Mouse (Mus musculus): Measurements from ENCODE around the gene Fibcd1. TPM values are rescaled to one million over a fixed set of nuclear protein-coding genes. Genes with fewer than 3 reads are reported as not detected.

Gene Fibcd1
- polyA plus RNA-seq, 1 experiment = 0.54 TPM

- H3K27me3 ChIP-seq (ENCODE audit: control insufficient read depth, insufficient read depth, low read length) = no peaks in the 10 kb centered on the region
- no peak overlapping the region for H3K4me3 ChIP-seq (ENCODE audit: control insufficient read depth, low read depth, low read length)
- H3K36me3 ChIP-seq (ENCODE audit: control insufficient read depth, insufficient read depth, low read length) = no peaks in the 10 kb centered on the region
- no peak for TF ChIP-seq POLR2A (IDR thresholded peaks at IDR 0.05; ENCODE audit: control insufficient read depth, low read depth, low read length)
- no peak for TF ChIP-seq CTCF (IDR thresholded peaks at IDR 0.05; ENCODE audit: control insufficient read depth, insufficient read depth, insufficient replicate concordance, low read depth, low read length)
- H3K27ac ChIP-seq (ENCODE audit: control insufficient read depth, insufficient read depth, low read depth, low read length) = no peak overlapping the region
- no peaks in the 10 kb centered on the region for H3K4me1 ChIP-seq (ENCODE audit: control insufficient read depth, insufficient read depth, low read length)
Measured at GRCm38 (mm10) chr2:31858500-31858899, 12.7 kb upstream of the Fibcd1 start.

GRCm38 (mm10) chr2:31857180-31857579, 11.4 kb upstream of the Fibcd1 start:
- Histone ChIP-seq H3K4me1 (ENCODE audit: control insufficient read depth, insufficient read depth, low read length) (no peaks in the 10 kb centered on the region), H3K36me3 (ENCODE audit: control insufficient read depth, insufficient read depth, low read length) (no peaks in the 10 kb centered on the region), H3K4me3 (ENCODE audit: control insufficient read depth, low read depth, low read length) (no peak overlapping the region), H3K27ac (ENCODE audit: control insufficient read depth, insufficient read depth, low read depth, low read length) (no peak overlapping the region), H3K27me3 (ENCODE audit: control insufficient read depth, insufficient read depth, low read length) (no peaks in the 10 kb centered on the region)
- TF ChIP-seq POLR2A (IDR thresholded peaks at IDR 0.05; ENCODE audit: control insufficient read depth, low read depth, low read length) = no peak
- no peak for TF ChIP-seq CTCF (IDR thresholded peaks at IDR 0.05; ENCODE audit: control insufficient read depth, insufficient read depth, insufficient replicate concordance, low read depth, low read length)

- Histone ChIP-seq H3K27me3 (ENCODE audit: control insufficient read depth, insufficient read depth, low read length) (no peaks in the 10 kb centered on the region), H3K36me3 (ENCODE audit: control insufficient read depth, insufficient read depth, low read length) (no peaks in the 10 kb centered on the region), H3K27ac (ENCODE audit: control insufficient read depth, insufficient read depth, low read depth, low read length) (no peak overlapping the region), H3K4me1 (ENCODE audit: control insufficient read depth, insufficient read depth, low read length) (no peaks in the 10 kb centered on the region), H3K4me3 (ENCODE audit: control insufficient read depth, low read depth, low read length) (no peak overlapping the region)
- TF ChIP-seq CTCF (IDR thresholded peaks at IDR 0.05; ENCODE audit: control insufficient read depth, insufficient read depth, insufficient replicate concordance, low read depth, low read length) = no peak
- no peak for TF ChIP-seq POLR2A (IDR thresholded peaks at IDR 0.05; ENCODE audit: control insufficient read depth, low read depth, low read length)
Measured at GRCm38 (mm10) chr2:31855991-31856390, 10.2 kb upstream of the Fibcd1 start.

- Histone ChIP-seq H3K27ac (ENCODE audit: control insufficient read depth, insufficient read depth, low read depth, low read length) (no peak overlapping the region), H3K27me3 (ENCODE audit: control insufficient read depth, insufficient read depth, low read length) (no peaks in the 10 kb centered on the region), H3K4me1 (ENCODE audit: control insufficient read depth, insufficient read depth, low read length) (peaks cover 20% of the 10 kb centered on the region), H3K4me3 (ENCODE audit: control insufficient read depth, low read depth, low read length) (no peak overlapping the region), H3K36me3 (ENCODE audit: control insufficient read depth, insufficient read depth, low read length) (no peaks in the 10 kb centered on the region)
- TF ChIP-seq CTCF (IDR thresholded peaks at IDR 0.05; ENCODE audit: control insufficient read depth, insufficient read depth, insufficient replicate concordance, low read depth, low read length) = no peak
- TF ChIP-seq POLR2A (IDR thresholded peaks at IDR 0.05; ENCODE audit: control insufficient read depth, low read depth, low read length) = no peak
Measured at GRCm38 (mm10) chr2:31850141-31850540, 4.3 kb upstream of the Fibcd1 start.

GRCm38 (mm10) chr2:31847908-31848307, 2.1 kb upstream of the Fibcd1 start:
- Histone ChIP-seq H3K4me1 (ENCODE audit: control insufficient read depth, insufficient read depth, low read length) (peaks cover 26% of the 10 kb centered on the region), H3K27ac (ENCODE audit: control insufficient read depth, insufficient read depth, low read depth, low read length) (no peak overlapping the region), H3K27me3 (ENCODE audit: control insufficient read depth, insufficient read depth, low read length) (no peaks in the 10 kb centered on the region), H3K36me3 (ENCODE audit: control insufficient read depth, insufficient read depth, low read length) (no peaks in the 10 kb centered on the region), H3K4me3 (ENCODE audit: control insufficient read depth, low read depth, low read length) (no peak overlapping the region)
- TF ChIP-seq POLR2A (IDR thresholded peaks at IDR 0.05; ENCODE audit: control insufficient read depth, low read depth, low read length) = no peak
- no peak; the same call in 1 of the 2 replicates for TF ChIP-seq CTCF (IDR thresholded peaks at IDR 0.05; ENCODE audit: control insufficient read depth, insufficient read depth, insufficient replicate concordance, low read depth, low read length)

DNA sequence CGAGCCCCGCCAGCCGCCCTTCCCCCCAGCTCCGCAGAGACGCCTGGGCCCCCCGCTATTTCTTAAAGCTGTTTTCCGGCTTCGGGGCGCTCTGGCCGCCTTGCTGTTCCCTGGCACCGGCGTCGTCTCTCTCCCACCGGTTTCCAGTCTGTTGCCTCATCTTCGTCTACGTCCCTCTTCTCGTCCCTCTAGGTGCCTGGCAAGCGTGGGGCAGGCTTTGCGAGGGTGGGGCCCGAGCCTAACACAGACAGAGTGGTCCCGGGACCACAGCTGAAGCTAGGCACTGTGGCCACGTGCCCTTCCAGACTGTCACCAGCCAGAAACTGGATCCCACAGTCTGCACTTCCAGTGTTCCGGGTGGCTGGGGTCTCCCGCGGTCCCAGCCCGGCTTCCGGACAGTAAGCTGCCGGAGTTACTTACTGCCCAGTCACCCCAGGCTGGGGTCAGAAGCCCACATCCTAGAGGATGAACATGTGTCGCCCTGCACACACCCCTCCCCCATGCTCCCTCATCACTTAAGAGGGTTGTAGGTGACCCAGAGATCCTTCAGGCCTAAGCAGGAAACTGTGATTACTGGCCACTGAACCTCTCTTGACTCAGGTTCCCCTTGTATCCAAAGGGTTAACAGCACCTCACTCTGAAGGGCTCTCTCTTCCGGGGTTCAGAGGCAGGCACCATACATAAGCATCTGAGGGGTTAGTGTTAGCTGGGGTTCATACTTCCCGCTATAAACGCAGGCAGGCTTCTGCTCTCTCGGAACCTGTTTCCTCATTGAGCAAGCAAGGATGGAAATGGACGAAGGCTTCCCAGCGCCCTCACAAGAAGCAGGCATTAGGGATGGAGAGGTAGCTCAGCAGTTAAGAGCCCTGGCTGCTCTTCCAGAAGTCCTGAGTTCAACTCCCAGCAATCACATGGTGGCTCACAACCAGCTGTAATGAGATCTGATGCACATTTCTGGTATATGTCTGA, 1.2 kb upstream of the Fibcd1 start:
- peaks cover 26% of the 10 kb centered on the region for H3K4me1 ChIP-seq (ENCODE audit: control insufficient read depth, insufficient read depth, low read length)
- no peaks in the 10 kb centered on the region for H3K36me3 ChIP-seq (ENCODE audit: control insufficient read depth, insufficient read depth, low read length)
- H3K27ac ChIP-seq (ENCODE audit: control insufficient read depth, insufficient read depth, low read depth, low read length) = no peak overlapping the region
- no peaks in the 10 kb centered on the region for H3K27me3 ChIP-seq (ENCODE audit: control insufficient read depth, insufficient read depth, low read length)
- TF ChIP-seq CTCF (IDR thresholded peaks at IDR 0.05; ENCODE audit: control insufficient read depth, insufficient read depth, insufficient replicate concordance, low read depth, low read length) (no peak), POLR2A (IDR thresholded peaks at IDR 0.05; ENCODE audit: control insufficient read depth, low read depth, low read length) (no peak)
- H3K4me3 ChIP-seq (ENCODE audit: control insufficient read depth, low read depth, low read length) = peak overlapping the region; percentile 65

- Histone ChIP-seq H3K4me3 (ENCODE audit: control insufficient read depth, low read depth, low read length) (peak overlapping the region; percentile 65), H3K4me1 (ENCODE audit: control insufficient read depth, insufficient read depth, low read length) (peaks cover 26% of the 10 kb centered on the region), H3K27ac (ENCODE audit: control insufficient read depth, insufficient read depth, low read depth, low read length) (no peak overlapping the region), H3K36me3 (ENCODE audit: control insufficient read depth, insufficient read depth, low read length) (no peaks in the 10 kb centered on the region), H3K27me3 (ENCODE audit: control insufficient read depth, insufficient read depth, low read length) (no peaks in the 10 kb centered on the region)
- TF ChIP-seq POLR2A (IDR thresholded peaks at IDR 0.05; ENCODE audit: control insufficient read depth, low read depth, low read length) = no peak
- TF ChIP-seq CTCF (IDR thresholded peaks at IDR 0.05; ENCODE audit: control insufficient read depth, insufficient read depth, insufficient replicate concordance, low read depth, low read length) = no peak
Measured at GRCm38 (mm10) chr2:31845512-31845895, 301 bp downstream of the Fibcd1 start.

Data from testis, adult 2 months (tissue).